In genomic region chr11:35513343-35513742, GRCm38 (mm10) we compare ENCODE assay signal across 12 mouse cellular contexts.
DNase-seq lines count a peak whose midpoint lies in the region; ATAC-seq lines count a peak whose summit lies in the region.
"Had no signal": no experiment of that assay in that cellular context is flagged by ENCODE, and none has a peak within 500 bp of the region (broad histone marks: within the 10 kb centered on the region; RNA-seq: fewer than 3 reads in every experiment).

No protein-coding gene starts in this region.

- WGBS in forebrain, embryonic 11.5 days, result 5% methylated on average over 6 of the region's 6 CpGs
- 3% methylated on average over 6 of the region's 6 CpGs for WGBS in hindbrain, embryonic 16.5 days
- WGBS in neural tube, embryonic 12.5 days, result 6% methylated on average over 6 of the region's 6 CpGs
- WGBS in kidney, embryonic 14.5 days, result 27% methylated on average over 6 of the region's 6 CpGs

- no peak overlapping the region for H3K4me3 ChIP-seq in forebrain, embryonic 11.5 days (ENCODE audit: low read depth, low read length)
- H3K4me3 ChIP-seq in hindbrain, embryonic 16.5 days (ENCODE audit: low read length), result no peak overlapping the region
- H3K4me3 ChIP-seq in neural tube, embryonic 12.5 days, result no peak overlapping the region
- H3K4me3 ChIP-seq in kidney, embryonic 14.5 days (ENCODE audit: low read length), result no peak overlapping the region

- H3K9me3 ChIP-seq in forebrain, embryonic 11.5 days (ENCODE audit: control insufficient read depth, low read length), result no peaks in the 10 kb centered on the region
- no peaks in the 10 kb centered on the region for H3K9me3 ChIP-seq in hindbrain, embryonic 16.5 days (ENCODE audit: control insufficient read depth, low read length)
- no peaks in the 10 kb centered on the region for H3K9me3 ChIP-seq in neural tube, embryonic 12.5 days
- peaks cover 3% of the 10 kb centered on the region; the same call in 1 of the 2 replicates for H3K9me3 ChIP-seq in kidney, embryonic 14.5 days (ENCODE audit: control insufficient read depth, low read length)

- H3K27me3 ChIP-seq in forebrain, embryonic 11.5 days (ENCODE audit: control insufficient read depth, insufficient read depth, low read length), result no peaks in the 10 kb centered on the region; the same call in 1 of the 2 replicates
- H3K27me3 ChIP-seq in hindbrain, embryonic 16.5 days (replicated peaks; ENCODE audit: control insufficient read depth, insufficient read depth, low read length), result no peaks in the 10 kb centered on the region
- no peaks in the 10 kb centered on the region for H3K27me3 ChIP-seq in neural tube, embryonic 12.5 days (replicated peaks)
- no peaks in the 10 kb centered on the region for H3K27me3 ChIP-seq in kidney, embryonic 14.5 days (ENCODE audit: control insufficient read depth, insufficient read depth, low read length)

- H3K4me2 ChIP-seq in forebrain, embryonic 11.5 days (ENCODE audit: low read depth, low read length, severe bottlenecking), result peak overlapping the region; percentile 0; the same call in 1 of the 2 replicates
- 0 out of 2 replicates have a peak overlapping the region, but pooled peaks have one; percentile 3 for H3K4me2 ChIP-seq in hindbrain, embryonic 16.5 days (ENCODE audit: low read length)
- H3K4me2 ChIP-seq in neural tube, embryonic 12.5 days (replicated peaks), result 0 out of 2 replicates have a peak overlapping the region, but pooled peaks have one; percentile 4
- H3K4me2 ChIP-seq in kidney, embryonic 14.5 days (replicated peaks; ENCODE audit: low read depth, low read length), result no peak overlapping the region
- H3K4me2 ChIP-seq: lung, embryonic 14.5 days had no signal

- no peak overlapping the region for H3K9ac ChIP-seq in forebrain, embryonic 11.5 days (ENCODE audit: low read length)
- H3K9ac ChIP-seq in hindbrain, embryonic 16.5 days (ENCODE audit: low read depth, low read length), result no peak overlapping the region
- no peak overlapping the region for H3K9ac ChIP-seq in neural tube, embryonic 12.5 days
- no peak overlapping the region for H3K9ac ChIP-seq in kidney, embryonic 14.5 days (ENCODE audit: low read depth, low read length)
- H3K9ac ChIP-seq: lung, embryonic 14.5 days had no signal

- peak; percentile 31; the same call in 1 of the 2 replicates for ATAC-seq in forebrain, embryonic 11.5 days (replicated peaks; ENCODE audit: low FRiP score)
- peak; percentile 48 for ATAC-seq in hindbrain, embryonic 16.5 days
- ATAC-seq in neural tube, embryonic 12.5 days (ENCODE audit: low FRiP score, low read depth), result peak; percentile 66
- ATAC-seq in kidney, embryonic 14.5 days (ENCODE audit: low FRiP score, low TSS enrichment), result no peak

- no peak overlapping the region for H3K27ac ChIP-seq in forebrain, embryonic 11.5 days (ENCODE audit: low read depth, low read length)
- H3K27ac ChIP-seq in hindbrain, embryonic 16.5 days (ENCODE audit: low read depth, low read length), result peak overlapping the region; percentile 18; the same call in 1 of the 2 replicates
- no peak overlapping the region for H3K27ac ChIP-seq in neural tube, embryonic 12.5 days
- no peak overlapping the region for H3K27ac ChIP-seq in kidney, embryonic 14.5 days (ENCODE audit: low read depth, low read length)

- peaks cover 17% of the 10 kb centered on the region; the same call in 1 of the 2 replicates for H3K4me1 ChIP-seq in forebrain, embryonic 11.5 days (replicated peaks; ENCODE audit: control insufficient read depth, insufficient read depth, low read length)
- H3K4me1 ChIP-seq in hindbrain, embryonic 16.5 days (ENCODE audit: control insufficient read depth, insufficient read depth, low read depth, low read length), result peaks cover 12% of the 10 kb centered on the region
- H3K4me1 ChIP-seq in neural tube, embryonic 12.5 days, result peaks cover 26% of the 10 kb centered on the region
- 0 out of 2 replicates have a peak, but pooled peaks cover 3% of the 10 kb centered on the region for H3K4me1 ChIP-seq in kidney, embryonic 14.5 days (ENCODE audit: control insufficient read depth, insufficient read depth, low read length)

- DNase-seq in embryo, embryonic 10 days (ENCODE audit: low spot score), result peak; percentile 55
- DNase-seq in embryo, embryonic 9.5 days (ENCODE audit: extremely low spot score), result no peak
- no peak for DNase-seq in forebrain, embryonic 11.5 days (ENCODE audit: low spot score)
- DNase-seq in T-cell, adult 2 months (ENCODE audit: low spot score), result no peak
- no peak for DNase-seq in urinary bladder, adult 2 months (ENCODE audit: low spot score)
- DNase-seq: cerebellum, postnatal 14 days; kidney, postnatal 25 days; thymus, postnatal 4 days had no signal

- H3K36me3 ChIP-seq in forebrain, embryonic 11.5 days (ENCODE audit: control insufficient read depth, insufficient read depth, low read length), result no peaks in the 10 kb centered on the region
- H3K36me3 ChIP-seq in hindbrain, embryonic 16.5 days (ENCODE audit: control insufficient read depth, insufficient read depth, low read length), result no peaks in the 10 kb centered on the region
- H3K36me3 ChIP-seq in neural tube, embryonic 12.5 days, result no peaks in the 10 kb centered on the region
- no peaks in the 10 kb centered on the region for H3K36me3 ChIP-seq in kidney, embryonic 14.5 days (ENCODE audit: control insufficient read depth, insufficient read depth, low read length)
